Mouse (Mus musculus) midbrain, embryonic 12.5 days (tissue): ENCODE measurements at regions not wholly inside any gene's neighbourhood (a gene's known extent, or its start where the extent isn't known, plus 50 kb on each side); places are given as distances from the start of the nearest gene placed in this dataset.

ENCODE experiments used
- ATAC-seq: fragments of 200-750 bp; cut with Nextera tagmentation; 2 replicates; pipeline ENCODE4 v1.8.0; 2017; ENCODE audit warnings: low read depth, moderate TSS enrichment, moderate library complexity; ENCODE audit not compliant: low FRiP score
- H3K27ac ChIP-seq: fragments of 300-500 bp; sonication (generic); replicated peaks from 2 replicates; pipeline ENCODE4 v1.5.1; 2016; ENCODE audit warnings: mild to moderate bottlenecking
- H3K27me3 ChIP-seq: fragments of 300-500 bp; sonication (generic); 2 replicates; pipeline ENCODE4 v1.6.1; 2016; ENCODE audit warnings: mild to moderate bottlenecking
- H3K36me3 ChIP-seq: fragments of 300-500 bp; sonication (generic); 2 replicates; pipeline ENCODE4 v1.6.1; 2016
- H3K4me1 ChIP-seq: fragments of 300-500 bp; sonication (generic); 2 replicates; pipeline ENCODE4 v1.6.1; 2016
- H3K4me2 ChIP-seq: fragments of 300-500 bp; sonication (generic); replicated peaks from 2 replicates; pipeline ENCODE4 v1.6.1; 2016; ENCODE audit warnings: mild to moderate bottlenecking, moderate library complexity
- H3K4me3 ChIP-seq: fragments of 300-500 bp; sonication (generic); 2 replicates; pipeline ENCODE4 v1.5.1; 2016; ENCODE audit warnings: mild to moderate bottlenecking
- H3K9ac ChIP-seq: fragments of 300-500 bp; sonication (generic); replicated peaks from 2 replicates; pipeline ENCODE4 v1.6.1; 2016; ENCODE audit warnings: mild to moderate bottlenecking, moderate library complexity
- H3K9me3 ChIP-seq: fragments of 300-500 bp; sonication (generic); 2 replicates; pipeline ENCODE4 v1.6.1; 2016; ENCODE audit warnings: mild to moderate bottlenecking
- WGBS: fragments of 180-500 bp; shearing (Covaris S2); methylation state at CpG from one replicate; pipeline ENCODE4 v1.1.7; 2016; 5-methylcytosine and 5-hydroxymethylcytosine counted together

- 0 out of 2 replicates have a peak, but pooled peaks cover 8% of the 10 kb centered on the region for H3K9me3 ChIP-seq
- no peak overlapping the region for H3K27ac ChIP-seq
- 77% methylated on average over 2 of the region's 2 CpGs for WGBS
- no peaks in the 10 kb centered on the region for H3K36me3 ChIP-seq
- H3K27me3 ChIP-seq: no peaks in the 10 kb centered on the region; the same call in 1 of the 2 replicates
- H3K4me2 ChIP-seq: no peak overlapping the region
- no peak overlapping the region for H3K4me3 ChIP-seq
- H3K4me1 ChIP-seq: peaks cover 10% of the 10 kb centered on the region
- ATAC-seq: no peak
- no peak overlapping the region for H3K9ac ChIP-seq
Observed at GRCm38 (mm10) chr12:12756301-12756948, 185.3 kb downstream of the Mycn start.

GRCm38 (mm10) chr12:12753849-12754248 is 187.9 kb downstream of the Mycn start:
- ATAC-seq: peak; percentile 56; the same call in 1 of the 2 replicates
- no peaks in the 10 kb centered on the region; the same call in 1 of the 2 replicates for H3K27me3 ChIP-seq
- 6% methylated on average over 9 of the region's 9 CpGs for WGBS
- no peak overlapping the region for H3K9ac ChIP-seq
- H3K4me1 ChIP-seq: peaks cover 10% of the 10 kb centered on the region
- no peak overlapping the region for H3K4me2 ChIP-seq
- H3K9me3 ChIP-seq: no peaks in the 10 kb centered on the region
- no peak overlapping the region for H3K4me3 ChIP-seq
- H3K36me3 ChIP-seq: no peaks in the 10 kb centered on the region
- no peak overlapping the region for H3K27ac ChIP-seq

GRCm38 (mm10) chr12:12751670-12752426 is 189.9 kb downstream of the Mycn start:
- Histone ChIP-seq H3K9me3 (no peaks in the 10 kb centered on the region), H3K27me3 (no peaks in the 10 kb centered on the region; the same call in 1 of the 2 replicates), H3K36me3 (no peaks in the 10 kb centered on the region), H3K9ac (no peak overlapping the region), H3K4me3 (no peak overlapping the region), H3K27ac (no peak overlapping the region), H3K4me2 (no peak overlapping the region), H3K4me1 (peaks cover 10% of the 10 kb centered on the region)
- WGBS: 86% methylated on average over 10 of the region's 10 CpGs
- no peak for ATAC-seq

GRCm38 (mm10) chr12:12749690-12750089 is 192.0 kb downstream of the Mycn start:
- WGBS: 88% methylated on average over 3 of the region's 3 CpGs
- Histone ChIP-seq H3K27ac (no peak overlapping the region), H3K9ac (no peak overlapping the region), H3K4me3 (no peak overlapping the region), H3K9me3 (no peaks in the 10 kb centered on the region), H3K4me2 (no peak overlapping the region), H3K27me3 (no peaks in the 10 kb centered on the region; the same call in 1 of the 2 replicates), H3K4me1 (peaks cover 10% of the 10 kb centered on the region), H3K36me3 (no peaks in the 10 kb centered on the region)
- ATAC-seq: no peak

- no peaks in the 10 kb centered on the region for H3K9me3 ChIP-seq
- H3K27me3 ChIP-seq: no peaks in the 10 kb centered on the region
- H3K4me3 ChIP-seq: no peak overlapping the region
- H3K4me2 ChIP-seq: no peak overlapping the region
- H3K27ac ChIP-seq: no peak overlapping the region
- no peak overlapping the region for H3K9ac ChIP-seq
- ATAC-seq: no peak
- 31% methylated on average over 4 of the region's 4 CpGs for WGBS
- no peaks in the 10 kb centered on the region for H3K4me1 ChIP-seq
- H3K36me3 ChIP-seq: no peaks in the 10 kb centered on the region
Observed at GRCm38 (mm10) chr12:12746852-12747454, 194.8 kb downstream of the Mycn start.

- Histone ChIP-seq H3K4me2 (no peak overlapping the region), H3K36me3 (no peaks in the 10 kb centered on the region), H3K9ac (no peak overlapping the region), H3K9me3 (no peaks in the 10 kb centered on the region), H3K27me3 (no peaks in the 10 kb centered on the region), H3K27ac (no peak overlapping the region), H3K4me1 (peaks cover 4% of the 10 kb centered on the region; the same call in 1 of the 2 replicates), H3K4me3 (no peak overlapping the region)
- 80% methylated on average over 2 of the region's 2 CpGs for WGBS
- ATAC-seq: no peak
Observed at GRCm38 (mm10) chr12:12744492-12744891, 197.2 kb downstream of the Mycn start.

- WGBS: 36% methylated on average over 12 of the region's 12 CpGs
- no peak overlapping the region for H3K4me2 ChIP-seq
- H3K9ac ChIP-seq: no peak overlapping the region
- H3K27ac ChIP-seq: no peak overlapping the region
- ATAC-seq: 0 out of 2 replicates have a peak, but pooled peaks have one; percentile 44
- H3K27me3 ChIP-seq: no peaks in the 10 kb centered on the region
- no peaks in the 10 kb centered on the region for H3K36me3 ChIP-seq
- H3K4me1 ChIP-seq: peaks cover 13% of the 10 kb centered on the region
- no peak overlapping the region for H3K4me3 ChIP-seq
- H3K9me3 ChIP-seq: no peaks in the 10 kb centered on the region
Observed at GRCm38 (mm10) chr12:12738631-12739331, 202.9 kb downstream of the Mycn start.

- Histone ChIP-seq H3K36me3 (no peaks in the 10 kb centered on the region), H3K9me3 (no peaks in the 10 kb centered on the region), H3K4me1 (peaks cover 44% of the 10 kb centered on the region), H3K27ac (peak overlapping the region; percentile 81), H3K9ac (peak overlapping the region; percentile 31; the same call in 1 of the 2 replicates), H3K4me3 (no peak overlapping the region), H3K4me2 (peak overlapping the region; percentile 39), H3K27me3 (peaks cover 12% of the 10 kb centered on the region)
- ATAC-seq: no peak
- WGBS: 4% methylated on average over 9 of the region's 9 CpGs
Observed at GRCm38 (mm10) chr12:12725797-12726196, 215.9 kb downstream of the Mycn start.

- Histone ChIP-seq H3K36me3 (no peaks in the 10 kb centered on the region), H3K27me3 (peaks cover 19% of the 10 kb centered on the region), H3K9ac (peak overlapping the region; percentile 31; the same call in 1 of the 2 replicates), H3K4me1 (peaks cover 44% of the 10 kb centered on the region), H3K4me2 (peak overlapping the region; percentile 39), H3K4me3 (0 out of 2 replicates have a peak overlapping the region, but pooled peaks have one; percentile 7), H3K9me3 (no peaks in the 10 kb centered on the region), H3K27ac (peak overlapping the region; percentile 81)
- 1% methylated on average over 13 of the region's 13 CpGs for WGBS
- ATAC-seq: peak; percentile 67
Observed at GRCm38 (mm10) chr12:12725075-12725474, 216.6 kb downstream of the Mycn start.

GRCm38 (mm10) chr12:12723724-12724487 is 217.8 kb downstream of the Mycn start:
- 23% methylated on average over 12 of the region's 12 CpGs for WGBS
- Histone ChIP-seq H3K27me3 (peaks cover 26% of the 10 kb centered on the region), H3K9ac (no peak overlapping the region), H3K4me3 (no peak overlapping the region), H3K4me1 (peaks cover 44% of the 10 kb centered on the region), H3K36me3 (no peaks in the 10 kb centered on the region), H3K27ac (peak overlapping the region; percentile 81), H3K9me3 (no peaks in the 10 kb centered on the region), H3K4me2 (peak overlapping the region; percentile 39)
- peak; percentile 25 for ATAC-seq
